Mouse (Mus musculus) kidney, postnatal 10 days (tissue): ENCODE results near the gene Muc5b.
A peak's percentile ranks its signal among the peaks of the same experiment; 100 is the strongest.
"Not testable (repeated sequence)": the region's sequence is repeated elsewhere in the genome, so short reads cannot be mapped to it uniquely, and the experiment has no call there.

Experiments
- DNase-seq: peaks from one replicate; pipeline ENCODE4 v3.0.0; 2021; ENCODE audit warnings: mixed read lengths

Muc5b gene

DNA sequence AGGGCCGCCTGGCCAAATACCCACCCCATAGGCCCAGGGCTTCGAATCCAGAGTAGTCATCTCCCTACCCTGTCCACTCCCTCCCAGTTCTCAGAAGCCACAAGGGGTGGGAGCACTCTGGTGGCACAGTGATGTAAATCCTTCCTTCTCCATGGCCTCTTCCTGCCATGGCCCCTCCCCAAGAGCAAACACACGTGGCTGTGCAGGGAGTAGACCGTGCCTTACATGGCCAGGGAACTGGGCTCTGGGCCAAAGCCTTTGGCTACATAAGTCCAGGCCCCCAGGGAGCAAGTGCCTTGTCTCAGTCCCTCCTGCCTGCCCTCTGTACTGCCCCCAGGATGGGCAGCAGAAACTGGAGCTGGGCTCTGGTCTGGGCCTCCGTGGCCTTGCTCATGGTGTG, at the start of gene Muc5b:
TSS of gene Muc5b (plus strand) at position 292 of the 400 bp plus-strand sequence.
- peak; percentile 63 for DNase-seq

DNA sequence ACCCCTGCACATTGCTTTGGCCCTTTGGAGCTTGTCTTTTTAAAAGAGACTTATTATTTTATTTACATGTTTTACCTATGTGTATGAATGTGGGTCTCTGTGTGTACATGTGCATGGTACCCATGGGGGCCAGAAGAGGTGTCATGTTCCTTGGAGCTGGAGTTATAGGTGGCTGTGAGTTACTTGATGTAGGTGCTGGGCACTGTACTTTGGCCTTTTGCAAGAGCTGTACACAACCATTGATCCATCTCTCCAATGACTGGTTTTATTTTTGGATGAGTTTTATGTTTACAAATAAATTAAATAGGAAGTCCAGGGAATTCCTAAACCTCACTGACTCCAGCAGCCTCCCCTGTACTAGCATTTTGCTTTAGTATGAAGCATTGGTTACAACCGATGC, 44.6 kb upstream of the Muc5b start:
- no peak for DNase-seq

DNA sequence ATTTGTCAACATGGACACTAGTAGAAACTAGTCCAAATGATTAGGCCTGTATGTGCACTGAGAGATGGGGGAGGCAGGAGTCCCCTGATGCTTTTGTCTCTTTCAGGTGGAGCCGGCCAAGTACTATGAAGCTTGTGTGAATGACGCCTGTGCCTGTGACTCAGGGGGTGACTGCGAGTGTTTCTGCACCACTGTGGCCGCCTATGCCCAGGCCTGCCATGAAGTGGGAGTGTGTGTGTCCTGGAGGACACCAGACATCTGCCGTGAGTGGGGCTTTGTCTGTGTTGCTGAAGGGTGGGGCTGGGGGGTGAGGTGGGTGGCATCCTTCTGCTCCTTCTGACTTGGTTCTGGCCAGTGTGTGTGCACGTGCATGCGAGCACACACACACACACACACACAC, 35.7 kb upstream of the Muc5b start:
- DNase-seq = no peak

DNA sequence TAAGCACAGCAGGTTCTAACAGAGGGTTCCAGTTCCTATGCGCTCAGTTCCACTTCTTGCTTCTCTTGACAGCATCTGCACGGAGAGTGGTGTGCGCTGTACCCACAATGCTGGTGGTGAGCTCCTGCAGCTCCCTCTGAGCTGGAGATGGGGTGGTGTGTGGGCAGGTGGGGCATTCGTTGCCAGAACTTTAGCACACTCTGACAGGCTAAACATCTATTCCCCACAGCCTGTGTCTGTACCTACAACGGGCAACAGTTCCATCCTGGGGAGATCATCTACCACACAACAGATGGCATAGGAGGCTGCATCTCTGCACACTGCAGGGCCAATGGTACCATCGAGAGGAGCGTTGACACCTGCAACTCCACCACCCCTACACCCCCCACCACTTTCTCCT, 33.5 kb upstream of the Muc5b start:
- no peak for DNase-seq

DNA sequence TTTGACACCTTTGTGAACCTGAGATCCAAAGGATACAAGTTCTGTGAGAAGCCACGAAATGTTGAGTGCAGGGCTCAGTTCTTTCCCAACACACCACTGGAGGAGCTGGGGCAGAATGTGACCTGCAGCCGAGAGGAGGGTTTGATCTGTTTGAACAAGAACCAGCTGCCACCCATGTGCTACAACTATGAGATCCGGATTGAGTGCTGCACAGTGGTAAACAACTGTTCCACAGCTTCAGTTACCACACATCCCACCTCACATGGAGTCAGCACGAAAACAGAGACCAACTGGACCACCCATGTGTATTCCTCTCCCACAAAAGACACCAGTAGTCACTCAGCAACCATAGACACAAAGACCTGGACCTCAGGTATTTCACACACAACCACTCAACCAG, 31.0 kb upstream of the Muc5b start:
- not testable (repeated sequence) for DNase-seq

DNA sequence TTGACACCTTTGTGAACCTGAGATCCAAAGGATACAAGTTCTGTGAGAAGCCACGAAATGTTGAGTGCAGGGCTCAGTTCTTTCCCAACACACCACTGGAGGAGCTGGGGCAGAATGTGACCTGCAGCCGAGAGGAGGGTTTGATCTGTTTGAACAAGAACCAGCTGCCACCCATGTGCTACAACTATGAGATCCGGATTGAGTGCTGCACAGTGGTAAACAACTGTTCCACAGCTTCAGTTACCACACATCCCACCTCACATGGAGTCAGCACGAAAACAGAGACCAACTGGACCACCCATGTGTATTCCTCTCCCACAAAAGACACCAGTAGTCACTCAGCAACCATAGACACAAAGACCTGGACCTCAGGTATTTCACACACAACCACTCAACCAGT, 28.9 kb upstream of the Muc5b start:
- not testable (repeated sequence) for DNase-seq

DNA sequence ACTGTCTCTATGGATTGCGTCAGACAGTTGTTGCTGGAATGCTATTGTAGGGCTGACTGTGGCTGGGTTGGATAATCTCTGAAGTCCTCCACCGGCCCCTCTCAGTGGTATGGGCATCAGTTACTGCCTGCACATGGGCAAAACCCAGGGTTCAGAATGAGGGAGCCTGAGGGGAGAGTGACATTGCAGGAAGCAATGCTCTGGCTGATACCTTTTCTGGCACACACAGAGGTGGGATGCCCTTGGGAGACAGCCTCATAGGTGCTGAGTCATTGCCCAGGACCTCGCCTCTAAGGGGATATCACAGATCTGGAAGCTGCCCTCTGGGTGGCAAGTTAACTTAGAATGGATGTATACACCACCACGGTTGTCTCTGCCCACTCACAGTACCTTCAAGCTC, 25.5 kb upstream of the Muc5b start:
- DNase-seq = no peak

DNA sequence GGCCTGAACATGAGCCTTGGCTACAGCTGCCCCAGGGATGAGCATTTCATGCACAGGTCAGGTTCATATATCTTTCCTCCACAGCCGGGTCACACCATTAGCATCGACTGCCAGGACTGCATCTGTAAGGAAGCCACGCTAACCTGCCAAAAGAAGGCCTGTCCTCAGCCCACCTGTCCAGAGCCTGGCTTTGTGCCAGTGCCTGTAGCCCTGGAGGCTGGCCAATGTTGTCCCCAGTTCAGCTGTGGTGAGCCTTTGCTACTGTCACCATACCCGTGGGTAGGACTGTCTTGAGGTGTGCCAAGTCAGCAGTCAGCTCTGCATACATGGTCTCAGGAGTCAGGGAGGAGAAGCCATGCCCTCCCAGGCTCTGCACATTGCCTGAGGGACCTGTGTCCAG, 23.5 kb upstream of the Muc5b start:
- DNase-seq = peak; percentile 31

DNA sequence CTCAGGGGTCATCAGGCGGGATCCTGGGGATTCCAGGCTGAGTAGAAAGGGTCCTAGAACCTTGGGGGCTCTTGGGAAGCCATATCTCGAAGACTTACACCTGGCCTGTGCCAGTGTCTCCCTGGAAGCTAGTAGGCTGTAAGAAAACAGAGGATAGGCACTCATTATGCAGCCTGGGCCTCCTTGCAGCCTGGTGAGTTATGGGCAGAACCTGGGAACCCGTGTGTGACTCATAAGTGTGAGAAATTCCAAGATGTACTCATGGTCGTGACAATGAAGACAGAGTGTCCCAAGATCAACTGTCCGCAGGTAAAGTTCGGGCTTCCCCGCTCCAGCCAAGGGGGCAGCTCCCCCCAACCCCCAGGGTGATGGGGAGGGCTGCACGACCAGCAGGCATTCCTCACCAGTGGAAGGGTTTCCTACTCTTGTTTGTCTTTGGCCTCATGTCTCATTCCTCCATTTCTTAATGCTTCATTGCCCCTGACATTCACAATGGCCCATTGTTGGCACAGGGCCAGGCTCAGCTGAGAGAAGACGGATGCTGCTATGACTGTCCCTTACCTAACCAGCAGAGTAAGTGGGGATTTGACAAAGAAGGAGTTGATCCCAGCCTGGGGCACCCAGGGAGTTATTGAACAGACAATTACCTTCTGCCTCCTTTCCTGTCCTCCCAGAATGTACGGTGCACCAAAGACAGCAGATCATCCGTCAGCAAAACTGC, 21.4 kb upstream of the Muc5b start:
- peak; percentile 75 for DNase-seq

DNA sequence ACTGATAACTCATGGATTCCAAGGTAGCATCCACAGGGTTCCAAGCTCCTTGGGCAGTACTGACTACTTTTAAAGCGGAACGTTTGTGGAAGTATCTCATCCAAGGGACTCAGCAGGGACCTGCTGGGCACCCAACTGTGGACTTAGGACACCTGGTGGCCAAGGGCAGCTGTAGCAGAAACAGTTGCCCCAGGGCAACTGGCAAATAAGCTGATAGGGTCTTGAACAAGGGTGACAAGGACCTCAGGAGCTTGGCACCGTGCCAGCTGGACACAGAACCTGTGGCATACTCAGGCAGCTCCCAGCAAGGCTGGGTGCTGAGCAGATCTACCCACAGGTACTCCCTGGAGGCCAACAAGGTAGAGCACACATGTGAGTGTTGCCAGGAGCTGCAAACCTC, 20.6 kb upstream of the Muc5b start:
- peak; percentile 38 for DNase-seq

DNA sequence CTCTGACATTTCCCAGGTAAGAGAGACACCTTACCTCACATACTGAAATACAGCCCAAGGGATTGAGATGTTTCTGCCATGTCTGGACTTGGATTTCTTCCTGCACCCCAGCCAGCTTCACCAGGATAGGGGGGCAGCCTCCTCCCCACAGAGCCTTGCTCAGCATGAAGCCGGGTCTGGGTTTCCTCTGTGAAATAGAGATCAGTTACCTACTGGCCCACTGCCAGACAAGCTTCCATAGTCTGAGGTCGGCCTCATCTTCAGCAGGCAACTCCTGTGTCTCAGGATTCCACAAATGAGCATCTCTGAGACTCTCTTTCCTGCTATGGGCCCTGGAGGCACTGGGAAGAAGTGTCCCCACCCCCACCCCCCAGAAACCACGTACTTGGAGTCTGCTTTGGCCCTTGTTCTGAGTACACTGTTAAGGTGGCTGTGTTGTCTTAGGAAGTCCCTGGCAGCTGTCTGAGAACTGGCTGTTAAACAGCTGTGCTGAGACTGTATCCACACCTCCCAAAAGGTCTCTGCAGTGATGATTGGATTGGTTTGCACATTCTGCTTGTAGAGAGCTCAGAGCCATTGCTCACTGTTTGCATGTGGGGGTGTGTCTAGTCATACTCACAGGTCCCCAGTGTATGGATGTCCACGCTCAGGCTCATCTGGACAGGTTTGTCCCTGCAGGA, 16.1 kb upstream of the Muc5b start:
- no peak for DNase-seq

DNA sequence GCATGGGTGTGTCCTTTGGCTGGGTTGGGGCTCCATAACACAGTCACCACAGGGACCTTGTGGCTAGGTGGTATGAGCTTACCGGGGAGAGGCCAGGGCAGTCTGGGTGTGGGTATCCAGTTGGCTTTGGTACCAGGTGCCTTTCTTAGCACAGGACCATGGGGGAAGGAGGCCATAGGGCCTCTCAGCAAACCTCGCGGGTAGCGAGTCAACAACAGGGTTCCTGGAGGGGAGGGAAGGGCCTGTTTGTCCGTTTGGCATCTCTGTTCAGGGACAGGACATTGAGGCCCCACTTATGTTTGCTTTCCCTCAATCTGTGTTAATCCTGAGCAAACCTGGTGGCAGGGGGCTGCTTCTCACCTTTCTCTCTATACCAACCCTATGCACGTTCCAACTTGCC, 15.2 kb upstream of the Muc5b start:
- DNase-seq = no peak

DNA sequence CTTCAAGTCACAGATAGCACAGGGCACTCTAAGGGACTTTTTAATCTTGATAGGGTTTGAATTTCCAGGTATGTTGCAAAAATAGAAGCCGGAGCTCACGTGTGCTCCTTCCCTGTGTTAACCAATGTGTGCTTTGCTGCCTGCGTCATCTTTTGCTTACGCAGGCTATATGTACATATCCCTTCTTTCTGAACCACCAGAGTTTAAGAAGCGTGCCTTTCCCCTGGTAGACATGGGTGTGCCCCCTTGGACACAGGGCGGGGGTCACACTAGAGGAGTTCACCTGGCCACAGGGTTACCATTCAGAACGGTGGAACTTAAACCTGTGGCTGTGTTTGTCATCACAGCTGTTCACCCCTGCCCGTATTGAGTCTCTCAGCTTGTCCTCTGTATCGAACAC, 14.5 kb upstream of the Muc5b start:
- DNase-seq = no peak

DNA sequence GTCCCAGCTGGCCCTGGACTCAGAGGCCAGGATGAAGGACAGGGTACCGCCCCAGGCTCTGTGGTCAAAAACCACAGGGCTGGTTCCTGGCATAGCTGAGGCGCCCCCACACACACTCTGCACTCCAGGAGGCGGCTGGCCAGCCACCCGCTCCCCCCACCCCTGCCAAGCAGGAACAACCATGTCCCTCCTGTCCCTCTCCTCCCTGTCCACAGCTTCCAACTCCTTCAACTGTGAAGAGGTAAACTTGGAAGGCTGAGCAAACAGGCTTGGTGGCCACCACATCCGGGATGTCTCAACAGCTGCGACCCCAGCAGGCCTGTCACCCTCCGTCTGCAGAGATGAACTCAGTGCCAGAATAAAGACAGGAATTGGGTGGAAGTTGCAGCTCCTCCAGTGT, 2.9 kb upstream of the Muc5b start:
- DNase-seq = no peak

DNA sequence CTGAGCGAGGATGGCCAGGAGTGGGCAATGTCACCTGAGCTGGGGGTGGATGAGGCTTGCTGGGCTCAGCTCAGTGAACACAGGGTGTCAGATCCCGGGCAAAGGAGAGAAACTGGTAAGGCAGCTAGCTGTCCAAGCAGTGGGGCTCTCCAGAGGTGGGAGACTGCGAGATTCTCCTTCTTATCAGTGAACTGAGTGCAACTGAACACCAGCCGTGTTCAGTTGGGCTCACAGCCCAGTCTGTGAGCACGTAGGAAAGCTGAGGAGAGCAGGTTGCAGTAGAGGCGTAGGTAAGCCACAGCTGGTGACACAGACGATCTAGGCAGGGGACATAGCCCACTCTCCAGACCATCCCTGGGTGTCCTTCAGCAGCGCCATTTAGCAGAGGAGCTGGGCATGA, 2.4 kb upstream of the Muc5b start:
- no peak for DNase-seq

DNA sequence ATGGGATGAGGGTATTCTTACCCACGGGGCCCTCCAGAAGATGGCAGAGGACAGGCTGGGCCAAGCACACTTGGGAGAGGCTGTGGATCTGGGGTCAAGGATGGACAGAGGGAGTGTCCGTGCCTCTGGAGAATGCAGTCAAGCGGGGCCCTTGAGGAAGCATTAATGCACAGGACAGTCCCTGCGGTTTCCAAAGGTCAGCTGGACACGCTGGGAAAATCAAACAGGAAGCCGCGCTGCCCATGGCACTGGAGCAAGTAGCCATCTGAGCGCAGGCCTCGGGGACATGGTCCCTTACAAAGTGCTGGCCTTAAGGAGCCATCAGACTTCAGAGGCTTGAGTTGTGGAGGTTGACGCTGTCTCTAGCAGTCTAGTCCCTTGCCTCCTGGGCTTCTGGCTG, 1.5 kb downstream of the Muc5b start:
- DNase-seq = peak; percentile 35

DNA sequence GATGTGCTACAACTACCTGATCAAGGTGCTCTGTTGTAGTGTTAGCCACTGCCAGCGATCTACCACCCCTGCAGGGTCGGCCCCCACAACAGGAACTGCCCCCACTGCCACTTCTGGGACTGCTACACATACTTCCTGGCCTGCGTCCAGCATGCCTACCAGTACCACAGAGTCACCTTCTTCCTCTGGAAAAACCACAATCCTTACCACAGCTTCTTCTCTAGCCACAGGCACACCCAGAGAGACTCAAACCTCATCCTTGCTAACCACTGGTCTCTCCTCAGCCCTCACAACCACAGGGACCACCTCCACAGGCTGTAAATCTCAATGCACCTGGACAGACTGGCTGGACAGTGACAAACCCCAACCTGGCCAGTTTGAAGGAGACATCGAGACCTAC, 22.2 kb downstream of the Muc5b start:
- DNase-seq = no peak

DNA sequence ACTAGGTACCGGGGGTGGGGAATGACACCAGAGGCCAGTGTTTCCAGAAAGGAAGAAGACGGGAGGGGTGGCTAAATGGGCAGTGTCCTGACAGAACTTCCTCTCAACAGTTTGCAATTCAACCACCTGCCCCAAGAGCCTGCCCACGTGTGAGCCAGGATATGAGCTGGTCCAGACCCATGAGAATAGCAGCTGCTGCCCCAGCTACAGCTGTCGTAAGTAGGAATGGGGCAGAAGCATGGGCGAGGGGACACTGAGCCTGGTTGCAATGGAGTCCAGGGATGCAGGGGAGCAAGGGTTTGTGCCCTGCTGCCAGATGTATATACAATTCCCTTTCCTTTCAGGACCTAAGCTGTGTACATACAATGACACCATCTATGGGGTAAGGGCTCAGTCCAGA, 30.8 kb downstream of the Muc5b start:
- no peak for DNase-seq

DNA sequence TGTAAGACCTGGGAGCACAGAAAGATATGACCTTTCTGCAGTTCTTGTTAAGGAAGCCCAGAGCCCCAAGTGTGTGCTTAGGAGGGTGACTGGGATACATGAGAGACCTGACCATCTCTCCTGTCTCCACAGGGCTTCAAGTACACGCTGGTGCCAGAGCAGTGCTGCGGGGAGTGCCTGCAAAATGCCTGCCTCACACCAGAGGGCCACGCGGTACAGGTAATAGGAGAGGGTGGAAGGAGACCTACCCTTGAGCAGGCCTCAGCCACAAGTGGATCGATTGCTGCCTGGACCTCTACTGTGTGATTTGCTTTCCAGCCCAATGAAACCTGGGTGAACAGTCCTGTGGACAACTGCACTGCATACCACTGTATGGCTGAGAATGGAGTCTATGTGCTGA, 31.7 kb downstream of the Muc5b start:
- peak; percentile 11 for DNase-seq

DNA sequence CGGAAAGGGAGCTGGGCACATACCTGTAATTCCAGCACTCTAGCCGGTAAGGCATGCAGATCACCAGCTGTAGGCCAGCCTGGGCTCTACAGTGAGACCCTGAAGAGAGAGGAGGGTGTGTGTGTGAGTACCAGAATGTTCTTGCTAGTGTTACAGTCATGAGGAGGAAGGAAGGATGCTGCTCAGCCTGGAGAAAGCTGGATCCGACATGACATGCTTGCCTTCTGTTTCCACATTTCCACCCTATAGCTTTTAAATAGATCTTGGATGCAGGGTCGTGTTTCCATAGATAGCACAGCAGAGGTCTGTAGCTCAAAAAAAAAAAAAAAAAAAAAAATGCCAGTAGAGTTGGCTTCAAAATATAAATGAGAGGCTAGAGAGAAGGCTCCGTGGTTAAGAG, 36.0 kb downstream of the Muc5b start:
- no peak for DNase-seq

DNA sequence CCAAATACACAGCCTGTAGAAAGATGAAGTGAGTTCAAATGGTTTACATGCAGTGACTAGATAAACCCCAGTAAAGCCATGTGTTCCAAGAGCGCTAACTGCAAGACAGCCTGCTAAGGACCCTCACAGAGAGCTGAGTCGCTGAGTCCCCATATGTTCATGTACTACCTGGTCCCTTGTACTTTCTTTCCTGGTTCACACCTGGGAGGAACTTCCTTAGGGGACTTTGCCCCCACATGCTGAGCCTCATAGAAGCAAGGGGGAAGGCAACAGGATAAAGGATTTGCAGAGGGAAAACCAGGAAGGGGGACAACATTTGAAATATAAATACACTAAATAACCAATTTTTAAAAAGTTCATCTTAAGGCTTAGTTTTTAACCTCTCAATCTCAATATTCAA, 39.9 kb downstream of the Muc5b start:
- no peak for DNase-seq

DNA sequence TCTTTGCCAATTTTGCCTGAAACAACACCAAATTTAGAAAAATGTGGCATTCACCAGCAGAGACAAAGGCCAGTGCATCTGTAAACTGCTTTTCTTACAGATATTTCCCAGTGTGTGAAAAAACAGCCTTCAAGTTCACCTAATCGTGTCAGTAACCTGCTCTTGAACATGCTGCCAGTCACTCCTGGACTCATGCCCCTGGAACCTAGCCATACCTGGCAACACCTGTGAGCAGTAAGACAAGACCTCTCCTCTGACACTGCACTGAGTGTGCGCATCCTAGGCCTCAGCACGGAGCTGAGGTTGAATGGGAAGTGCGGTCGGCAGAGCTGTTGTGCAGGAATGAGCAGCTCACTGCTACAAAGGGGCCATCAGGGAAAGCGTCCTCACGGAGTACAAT, 53.3 kb downstream of the Muc5b start:
- no peak for DNase-seq

DNA sequence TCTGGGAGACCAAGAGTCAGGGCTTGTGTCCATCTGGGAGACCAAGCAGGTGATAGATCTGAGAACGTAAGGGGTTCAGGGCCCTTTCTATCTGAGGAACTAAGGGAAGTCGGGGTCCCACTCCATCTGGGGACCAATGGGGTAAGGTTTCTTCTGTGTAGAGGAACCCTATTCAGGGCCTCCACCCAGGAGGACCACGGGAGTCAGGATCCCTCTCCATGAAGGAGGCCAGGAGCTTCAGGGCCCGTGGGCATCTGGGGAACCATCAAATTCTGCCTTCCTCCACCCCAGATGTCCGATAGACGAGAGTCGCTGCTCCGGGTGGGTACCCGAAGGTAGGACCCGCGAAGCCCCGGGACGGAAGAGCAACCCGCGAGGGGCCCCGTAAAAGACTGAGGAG, 63.0 kb downstream of the Muc5b start:
- DNase-seq = no peak

DNA sequence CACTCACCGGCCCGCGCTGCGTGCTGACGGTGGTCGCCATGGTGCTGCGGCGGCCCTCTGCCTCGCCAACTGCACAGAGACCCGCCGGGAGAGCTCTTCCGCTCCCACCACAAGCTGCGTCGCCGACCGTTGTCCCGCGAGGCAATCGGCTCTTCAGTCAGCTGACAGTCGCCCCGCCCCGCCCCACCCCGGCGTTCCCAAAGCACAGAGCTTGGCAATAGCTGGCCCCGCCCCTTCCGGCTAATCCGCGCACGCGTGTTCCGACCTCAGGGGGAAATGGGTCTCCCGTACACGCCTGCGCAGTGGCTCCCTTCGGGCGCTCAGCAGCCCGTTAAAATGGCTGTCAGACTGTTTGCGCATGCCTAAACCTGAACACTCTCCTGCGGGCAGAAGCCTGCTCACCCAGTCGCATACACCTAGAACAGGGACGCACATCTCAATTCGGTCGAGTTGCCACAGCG, 63.4 kb downstream of the Muc5b start:
- DNase-seq = peak; percentile 100

DNA sequence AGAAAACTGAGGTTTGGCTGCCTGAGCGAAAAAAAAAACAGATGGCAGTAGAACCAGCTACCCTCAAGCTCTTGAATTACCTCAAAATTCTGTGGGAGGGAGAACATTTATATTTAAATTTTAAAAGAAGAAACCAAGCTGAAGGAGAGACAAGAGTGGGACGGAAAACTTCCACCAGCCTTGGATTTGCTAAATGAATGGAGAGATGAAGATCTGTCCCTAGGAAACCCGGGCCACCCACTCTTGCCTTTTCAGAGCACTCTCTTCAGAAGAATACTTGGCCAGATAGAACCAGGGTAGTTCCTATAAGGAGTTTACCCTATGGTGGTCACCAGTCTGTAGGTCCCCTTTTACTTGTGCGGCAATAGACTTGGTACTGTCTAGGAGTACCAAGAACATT, 63.9 kb downstream of the Muc5b start:
- DNase-seq = no peak
